Mouse (Mus musculus) kidney, postnatal 10 days (tissue): ENCODE measurements around the gene Ahdc1.
A peak's percentile ranks its signal among the peaks of the same experiment; 100 is the strongest.

ENCODE experiments used
- DNase-seq: peaks from one replicate; pipeline ENCODE4 v3.0.0; 2021; ENCODE audit warnings: mixed read lengths

Gene Ahdc1

DNA sequence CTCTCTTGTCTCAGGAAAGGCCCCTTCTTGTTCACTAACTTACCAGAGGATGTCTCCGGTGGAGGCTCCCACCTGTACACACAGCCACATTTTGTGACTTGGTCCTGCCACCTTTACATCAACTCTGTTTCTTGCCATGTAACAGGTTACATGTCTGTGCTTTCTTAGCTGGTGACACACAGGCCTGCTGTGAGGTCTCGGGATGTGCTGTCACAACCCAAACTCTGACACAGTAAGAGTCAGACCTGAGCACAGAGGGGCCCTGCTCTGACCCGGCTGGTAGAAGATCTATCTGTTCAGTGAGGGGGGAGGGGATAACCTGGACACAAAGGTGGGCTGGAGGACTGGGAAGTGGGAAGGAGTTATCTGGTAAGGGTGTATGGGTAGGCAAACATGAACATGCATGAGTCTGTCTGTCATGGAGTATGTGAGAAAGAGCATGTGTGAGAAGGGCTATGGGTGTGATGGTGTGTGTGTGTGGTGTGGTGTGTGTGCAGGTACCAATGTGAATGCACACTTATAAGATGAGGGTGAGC, 7.3 kb downstream of the Ahdc1 start:
- DNase-seq: peak; percentile 11

GRCm38 (mm10) chr4:133020721-133021120, 9.7 kb downstream of the Ahdc1 start:
- peak; percentile 25 for DNase-seq

DNA sequence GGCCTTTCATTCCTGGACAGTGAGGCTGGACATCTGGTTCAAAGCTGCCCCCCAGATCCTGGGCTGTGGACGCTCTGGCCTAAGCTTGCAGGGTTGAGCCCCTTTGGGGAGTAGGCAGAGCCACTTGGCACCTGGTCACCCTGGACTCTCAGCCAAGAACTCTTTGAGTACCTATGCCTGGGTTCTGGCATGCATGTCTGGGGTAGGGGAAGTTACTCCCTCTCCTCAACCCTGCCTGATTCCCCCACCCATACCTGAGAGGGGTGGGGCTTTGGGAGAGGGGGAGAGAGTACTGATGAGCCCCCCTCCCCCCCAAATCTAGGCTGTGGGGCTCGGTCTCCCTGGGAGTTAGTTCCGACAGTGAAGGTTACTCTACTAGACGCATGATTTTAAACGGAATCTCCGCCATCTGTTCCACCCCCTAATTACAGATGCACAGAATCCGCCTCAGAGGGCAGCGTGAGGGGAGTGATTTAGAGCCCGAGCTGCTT, 10.2 kb downstream of the Ahdc1 start:
- DNase-seq: peak; percentile 51

- peak; percentile 39 for DNase-seq
Observed at GRCm38 (mm10) chr4:133022217-133022616, 11.2 kb downstream of the Ahdc1 start.

GRCm38 (mm10) chr4:133022954-133023635, 12.0 kb downstream of the Ahdc1 start:
- peak; percentile 26 for DNase-seq

GRCm38 (mm10) chr4:133023636-133024035, 12.6 kb downstream of the Ahdc1 start:
- peak; percentile 58 for DNase-seq

- peak; percentile 35 for DNase-seq
Observed at GRCm38 (mm10) chr4:133024404-133024803, 13.3 kb downstream of the Ahdc1 start.

DNA sequence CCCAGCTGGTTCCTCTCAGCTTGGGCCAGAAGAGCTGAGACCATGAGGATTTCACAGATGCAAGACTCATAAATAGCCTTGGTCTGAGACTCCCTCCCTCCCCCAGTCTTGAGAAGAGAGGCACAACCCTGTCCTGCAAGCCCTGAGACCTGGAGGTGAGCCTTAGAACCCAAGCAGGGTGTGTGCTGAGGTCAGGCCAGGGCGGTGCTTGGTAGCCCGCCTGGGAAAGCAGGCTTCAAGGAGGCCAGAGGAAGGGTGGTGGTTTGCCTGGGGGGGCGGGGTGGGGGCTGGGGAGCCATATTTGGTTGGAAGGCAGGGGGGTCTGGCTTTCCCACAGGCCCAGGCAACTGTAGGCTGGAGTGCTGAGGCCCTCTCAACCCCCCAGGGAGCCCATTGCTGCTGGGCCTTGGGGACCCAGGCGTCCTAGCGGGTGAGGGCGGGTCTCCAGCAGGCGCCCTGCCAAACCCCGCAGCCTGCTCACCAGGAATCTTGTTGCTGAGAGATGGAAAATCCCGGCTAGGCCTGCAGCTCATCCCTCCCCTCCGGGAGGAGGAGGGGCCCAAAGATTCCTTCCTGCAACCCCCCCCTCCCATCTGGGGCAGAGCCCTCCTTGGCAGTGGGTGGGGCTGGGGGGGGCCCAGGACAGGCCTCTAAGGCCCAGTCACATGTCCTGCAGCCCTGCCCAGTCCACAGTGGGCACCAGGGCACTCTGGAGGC, 14.1 kb downstream of the Ahdc1 start:
- peak; percentile 85 for DNase-seq

- DNase-seq: peak; percentile 13
Observed at GRCm38 (mm10) chr4:133026272-133026671, 15.2 kb downstream of the Ahdc1 start.

DNA sequence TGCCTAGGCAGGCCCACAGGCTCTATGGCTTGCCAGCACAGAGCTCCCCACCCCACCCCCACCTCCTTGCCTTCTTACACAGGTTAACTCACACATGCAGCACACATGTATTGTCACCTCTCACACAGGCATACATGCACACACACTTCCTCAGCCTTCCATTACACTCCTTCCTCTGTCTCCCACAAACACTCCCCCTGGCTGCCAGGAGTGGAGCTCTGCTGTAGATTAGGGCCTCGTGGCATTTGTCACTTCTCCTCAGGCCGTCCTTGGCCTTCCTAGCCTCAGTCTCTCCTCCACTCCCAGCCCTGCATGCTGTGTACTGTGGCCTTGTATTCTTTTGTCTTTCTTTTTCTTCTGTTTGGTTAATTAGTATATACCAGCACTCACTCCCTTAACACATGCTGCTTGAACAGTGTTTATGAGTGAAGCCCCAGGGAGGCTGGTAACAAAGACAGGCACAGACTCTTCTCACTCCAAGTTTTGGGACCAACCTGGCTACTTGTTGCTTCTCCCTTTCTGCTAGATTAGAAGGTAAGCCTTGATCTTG, 15.8 kb downstream of the Ahdc1 start:
- DNase-seq: peak; percentile 31

- DNase-seq: no peak
Observed at GRCm38 (mm10) chr4:133027721-133028120, 16.7 kb downstream of the Ahdc1 start.

- no peak for DNase-seq
Observed at GRCm38 (mm10) chr4:133028193-133028592, 17.1 kb downstream of the Ahdc1 start.

GRCm38 (mm10) chr4:133028875-133029274, 17.8 kb downstream of the Ahdc1 start:
- no peak for DNase-seq

- no peak for DNase-seq
Observed at GRCm38 (mm10) chr4:133032410-133033095, 21.5 kb downstream of the Ahdc1 start.

DNA sequence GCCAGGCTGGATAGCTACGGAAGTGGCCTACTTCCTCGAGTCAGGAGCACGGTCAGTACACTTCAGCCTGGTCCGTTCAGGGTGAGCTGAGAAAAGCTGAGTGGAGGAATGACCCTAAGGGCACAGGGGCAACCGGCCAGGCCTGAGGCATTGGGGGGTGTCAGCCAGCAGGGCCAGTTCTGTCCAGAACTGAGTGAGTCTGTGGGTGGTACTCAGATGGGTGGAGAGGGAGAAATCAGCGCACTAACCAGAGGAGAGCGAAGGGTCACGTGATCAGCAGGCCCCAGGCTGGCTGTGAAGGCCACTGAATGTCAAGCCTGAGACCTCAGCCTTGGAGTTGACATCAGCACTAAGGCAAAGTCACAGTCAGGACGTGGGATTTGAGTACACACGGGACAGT, 23.4 kb downstream of the Ahdc1 start:
- DNase-seq: peak; percentile 55

DNA sequence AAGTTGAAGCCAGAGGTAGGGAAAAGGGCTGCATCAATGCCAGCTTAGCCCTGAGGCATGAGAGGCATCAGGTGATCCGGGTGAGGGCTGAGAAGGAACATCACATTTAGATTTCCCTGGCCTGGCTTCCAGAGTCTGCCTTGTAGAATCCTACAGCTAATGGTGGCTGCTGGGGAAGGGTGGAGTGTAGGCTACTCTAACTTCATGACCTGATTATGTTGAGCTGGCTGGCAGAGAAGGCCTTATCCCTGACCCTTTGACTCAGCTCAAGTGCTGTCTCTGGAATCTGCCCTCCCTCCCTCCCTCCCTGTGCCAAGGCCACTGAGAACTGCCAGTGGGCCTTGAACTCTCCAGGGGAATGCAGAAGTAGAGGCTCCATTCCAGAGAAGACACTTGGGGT, 24.4 kb downstream of the Ahdc1 start:
- DNase-seq: peak; percentile 25

GRCm38 (mm10) chr4:133035946-133036345, 24.9 kb downstream of the Ahdc1 start:
- DNase-seq: no peak

- peak; percentile 29 for DNase-seq
Observed at GRCm38 (mm10) chr4:133037293-133037692, 26.2 kb downstream of the Ahdc1 start.

DNA sequence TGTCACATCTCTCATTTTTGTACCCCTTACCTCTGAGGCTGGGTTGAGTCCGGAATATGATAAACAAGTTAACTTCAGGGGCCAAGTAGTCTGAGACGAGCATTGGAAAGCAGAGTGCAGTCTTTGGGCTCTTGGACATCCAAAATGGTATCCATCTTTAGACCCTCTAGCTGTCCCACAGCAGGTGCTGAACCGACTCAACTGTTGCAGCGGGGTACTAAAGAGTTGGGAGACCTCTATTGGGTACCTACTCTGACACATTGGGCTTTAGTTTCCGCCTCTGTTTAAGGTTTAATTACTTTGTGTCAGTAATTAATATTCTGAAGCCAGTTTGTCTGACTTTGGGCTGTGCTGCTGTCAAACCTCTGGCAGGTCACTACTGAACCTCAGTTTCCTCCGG, 26.7 kb downstream of the Ahdc1 start:
- no peak for DNase-seq

GRCm38 (mm10) chr4:133038521-133039115, 27.6 kb downstream of the Ahdc1 start:
- peak; percentile 86 for DNase-seq

DNA sequence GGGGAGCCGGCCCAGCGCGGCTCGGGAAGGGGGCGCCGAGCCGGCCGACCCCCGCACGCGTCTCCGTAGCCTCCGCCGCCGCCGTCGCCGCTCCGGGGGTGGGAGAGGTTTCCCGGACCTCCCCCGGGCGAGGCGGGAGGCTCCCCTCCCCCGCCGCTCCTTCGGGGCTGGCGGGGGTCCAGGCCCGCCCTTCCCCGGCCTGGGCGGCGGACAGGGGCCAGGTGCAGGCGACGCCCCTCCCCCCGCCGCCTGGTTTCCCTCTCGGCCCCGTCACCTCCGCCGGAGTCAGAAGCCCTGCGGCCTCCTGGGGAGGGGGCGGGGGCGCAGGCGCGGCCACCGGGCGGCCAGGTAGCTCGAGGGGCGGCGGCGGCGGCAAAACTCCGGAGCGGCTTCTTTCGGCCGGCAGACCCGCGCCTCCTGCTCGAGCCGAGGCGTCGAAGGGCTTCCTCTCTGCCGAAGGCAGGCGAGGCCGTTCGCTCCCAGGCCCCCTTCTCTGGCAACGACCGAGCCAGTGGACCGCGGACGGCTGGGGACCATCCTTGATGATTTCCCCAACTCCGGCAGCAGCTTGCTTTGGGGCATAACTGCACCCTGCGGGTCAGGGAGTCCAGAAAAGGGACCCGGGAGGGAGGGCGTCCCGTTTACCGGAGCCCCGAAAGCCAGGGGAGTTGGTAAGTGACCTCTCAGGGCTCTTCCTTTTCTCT, 28.2 kb downstream of the Ahdc1 start:
- DNase-seq: peak; percentile 84

DNA sequence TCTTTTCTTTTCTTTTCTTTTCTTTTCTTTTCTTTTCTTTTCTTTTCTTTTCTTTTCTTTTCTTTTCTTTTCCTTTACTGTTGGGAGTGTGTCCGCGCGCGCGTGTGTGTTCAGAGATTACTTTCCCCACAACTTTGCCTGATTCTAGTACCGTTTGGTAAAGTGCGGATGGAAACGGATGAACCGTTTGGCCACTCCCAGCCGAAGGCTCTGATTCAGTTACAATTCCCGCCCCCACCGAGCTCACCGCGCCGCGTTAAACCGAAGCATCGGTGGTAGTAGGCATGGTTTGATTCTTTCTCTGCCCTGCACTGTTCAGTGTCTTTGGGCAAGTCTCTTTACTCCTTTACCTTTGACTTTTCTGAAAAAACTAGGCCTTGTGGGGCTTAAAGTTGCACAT, 28.8 kb downstream of the Ahdc1 start:
- peak; percentile 26 for DNase-seq
